16 mouse cellular contexts compared by ENCODE assay signal in genomic region chr12:111328360-111328759, GRCm38 (mm10). TPM values are rescaled to one million over a fixed set of nuclear protein-coding genes. Genes with fewer than 3 reads are reported as not detected.
DNase-seq lines count a peak whose midpoint lies in the region; ATAC-seq and TF ChIP-seq lines count a peak whose summit lies in the region.
"Had no signal": no experiment of that assay in that cellular context is flagged by ENCODE, and none has a peak within 500 bp of the region (broad histone marks: within the 10 kb centered on the region; RNA-seq: fewer than 3 reads in every experiment).

No protein-coding gene starts in this region.

- no peaks in the 10 kb centered on the region for H3K27me3 ChIP-seq in midbrain, postnatal 0 days (ENCODE audit: insufficient read depth, low read length)
- no peaks in the 10 kb centered on the region for H3K27me3 ChIP-seq in midbrain, embryonic 13.5 days
- H3K27me3 ChIP-seq in lung, embryonic 16.5 days (ENCODE audit: control insufficient read depth, insufficient read depth, low read depth, low read length), result no peaks in the 10 kb centered on the region
- H3K27me3 ChIP-seq: limb, embryonic 12.5 days had no signal

- H3K9me3 ChIP-seq in midbrain, postnatal 0 days (ENCODE audit: low read length), result no peaks in the 10 kb centered on the region
- H3K9me3 ChIP-seq in midbrain, embryonic 13.5 days, result no peaks in the 10 kb centered on the region
- H3K9me3 ChIP-seq in lung, embryonic 16.5 days (ENCODE audit: control insufficient read depth, low read length), result no peaks in the 10 kb centered on the region
- H3K9me3 ChIP-seq: limb, embryonic 12.5 days had no signal

- H3K4me2 ChIP-seq in midbrain, postnatal 0 days (ENCODE audit: low read depth, low read length, poor library complexity, severe bottlenecking), result no peak overlapping the region
- H3K4me2 ChIP-seq in midbrain, embryonic 13.5 days (replicated peaks), result no peak overlapping the region
- no peak overlapping the region for H3K4me2 ChIP-seq in lung, embryonic 16.5 days (ENCODE audit: low read depth, low read length)
- H3K4me2 ChIP-seq: limb, embryonic 12.5 days; midbrain, embryonic 11.5 days had no signal

- H3K4me3 ChIP-seq in gastrocnemius, adult 2 months, result no peak overlapping the region
- H3K4me3 ChIP-seq in midbrain, postnatal 0 days (ENCODE audit: low read depth, low read length), result no peak overlapping the region
- H3K4me3 ChIP-seq in midbrain, embryonic 13.5 days (replicated peaks), result no peak overlapping the region
- H3K4me3 ChIP-seq in lung, embryonic 16.5 days (ENCODE audit: low read length), result no peak overlapping the region
- H3K4me3 ChIP-seq: limb, embryonic 12.5 days had no signal

- peaks cover 54% of the 10 kb centered on the region for H3K36me3 ChIP-seq in midbrain, postnatal 0 days (ENCODE audit: insufficient read depth, low read length)
- H3K36me3 ChIP-seq in midbrain, embryonic 13.5 days, result peaks cover 87% of the 10 kb centered on the region
- H3K36me3 ChIP-seq in lung, embryonic 16.5 days (ENCODE audit: control insufficient read depth, insufficient read depth, low read length), result peaks cover 39% of the 10 kb centered on the region

- no peak overlapping the region for H3K27ac ChIP-seq in gastrocnemius, adult 2 months
- H3K27ac ChIP-seq in midbrain, postnatal 0 days (ENCODE audit: low read depth, low read length), result no peak overlapping the region
- no peak overlapping the region for H3K27ac ChIP-seq in midbrain, embryonic 13.5 days
- no peak overlapping the region for H3K27ac ChIP-seq in lung, embryonic 16.5 days (ENCODE audit: low read length)
- H3K27ac ChIP-seq: limb, embryonic 12.5 days had no signal

- peak; percentile 11; the same call in 1 of the 2 replicates for TF ChIP-seq CTCF in gastrocnemius, adult 2 months (IDR thresholded peaks at IDR 0.05)
- TF ChIP-seq CTCF in midbrain, postnatal 0 days (IDR thresholded peaks at IDR 0.05), result peak; percentile 33; the same call in 1 of the 2 replicates

- 87% methylated on average over 6 of the region's 6 CpGs for WGBS in midbrain, postnatal 0 days
- 88% methylated on average over 6 of the region's 6 CpGs for WGBS in midbrain, embryonic 13.5 days
- 65% methylated on average over 6 of the region's 6 CpGs for WGBS in lung, embryonic 16.5 days

- no peak overlapping the region for H3K9ac ChIP-seq in midbrain, postnatal 0 days (replicated peaks; ENCODE audit: low read length, poor library complexity, severe bottlenecking)
- H3K9ac ChIP-seq in midbrain, embryonic 13.5 days (replicated peaks), result no peak overlapping the region
- no peak overlapping the region for H3K9ac ChIP-seq in lung, embryonic 16.5 days (ENCODE audit: low read length)
- H3K9ac ChIP-seq: limb, embryonic 12.5 days had no signal

- intact Hi-C loops in gastrocnemius, adult 2 months (cut with DNase I), result no loop called here
- intact Hi-C loops in left cerebral cortex, postnatal 14 days (cut with DNase I), result no loop called here

- no peak for DNase-seq in gastrocnemius, adult 2 months
- no peak for DNase-seq in gastrocnemius, postnatal 10 days
- DNase-seq in midbrain, postnatal 0 days (ENCODE audit: low spot score), result no peak
- DNase-seq in ovary, postnatal 10 days (ENCODE audit: low spot score), result no peak
- DNase-seq in thymus, postnatal 25 days, result no peak
- DNase-seq in left cerebral cortex, postnatal 14 days (ENCODE audit: low spot score in 2 of 2), result no peak
- DNase-seq: adrenal gland, postnatal 10 days; cerebellum, adult 18-20 months; heart, adult 11 months; heart, postnatal 36 days; kidney, adult 2 months; thymus, adult 2 months had no signal

- H3K4me1 ChIP-seq in midbrain, postnatal 0 days (ENCODE audit: insufficient read depth, low read length), result no peaks in the 10 kb centered on the region
- H3K4me1 ChIP-seq in midbrain, embryonic 13.5 days (replicated peaks), result no peaks in the 10 kb centered on the region
- no peaks in the 10 kb centered on the region for H3K4me1 ChIP-seq in lung, embryonic 16.5 days (replicated peaks; ENCODE audit: control insufficient read depth, insufficient read depth, low read length)

- no peak for ATAC-seq in midbrain, postnatal 0 days (ENCODE audit: low FRiP score)
- ATAC-seq in midbrain, embryonic 13.5 days, result no peak
- peak; percentile 55 for ATAC-seq in lung, embryonic 16.5 days (ENCODE audit: low read depth)

RNA-seq across cellular contexts. Expression of gene Cdc42bpb, which starts 49.2 kb away (rescaled TPM):
- 10 to 100 TPM; 16.3 to 24.3 TPM for total RNA-seq in gastrocnemius, adult 2 months (2021)
- total RNA-seq in gastrocnemius, postnatal 10 days (2021), result 10 to 100 TPM; 48.3 to 55.8 TPM
- total RNA-seq in midbrain, postnatal 0 days (2014; rRNA removed), result 190 and 259 TPM in 2 replicates
- polyA plus RNA-seq in midbrain, postnatal 0 days (2015; fragmentation: Nextera tagmentation; extraction: Ambion mirVana), result 35.4 and 36.4 TPM in 2 replicates
- 37.7 and 39.8 TPM in 2 replicates for polyA plus RNA-seq in midbrain, embryonic 13.5 days (2015; fragmentation: Nextera tagmentation; extraction: Ambion mirVana)
- polyA plus RNA-seq in lung, embryonic 16.5 days (2015; fragmentation: Nextera tagmentation; extraction: Ambion mirVana), result 34.4 and 36.1 TPM in 2 replicates
- total RNA-seq in left cerebral cortex, postnatal 14 days (2021), result 100 to 1,000 TPM; 138 to 141 TPM

RNA-seq across cellular contexts. Expression of gene Amn, which starts 57.5 kb away (rescaled TPM):
- total RNA-seq in gastrocnemius, adult 2 months (2021), result not detected
- under 1 TPM in 1 of 2 experiments, not detected in 1; 0.34 TPM for total RNA-seq in gastrocnemius, postnatal 10 days (2021)
- 45.2 and 65.8 TPM in 2 replicates for total RNA-seq in midbrain, postnatal 0 days (2014; rRNA removed)
- 82.7 and 101 TPM in 2 replicates for polyA plus RNA-seq in midbrain, postnatal 0 days (2015; fragmentation: Nextera tagmentation; extraction: Ambion mirVana)
- 1.9 and 2.0 TPM in 2 replicates for polyA plus RNA-seq in midbrain, embryonic 13.5 days (2015; fragmentation: Nextera tagmentation; extraction: Ambion mirVana)
- polyA plus RNA-seq in lung, embryonic 16.5 days (2015; fragmentation: Nextera tagmentation; extraction: Ambion mirVana), result 0.44 and 0.69 TPM in 2 replicates
- total RNA-seq in left cerebral cortex, postnatal 14 days (2021), result 10 to 100 TPM; 15.1 to 18.7 TPM
- total RNA-seq: heart, postnatal 36 days had no signal

Comparison
In these comparisons a context has a peak if more than half of its experiments do, and no peak if none do; other contexts are left out.
1. RNA of gene Amn, which starts 57.5 kb away (total RNA-seq): 45.2 to 65.8 TPM in midbrain, postnatal 0 days and 15.1 to 18.7 TPM in left cerebral cortex, postnatal 14 days; 0.34 TPM in gastrocnemius, postnatal 10 days and not detected in gastrocnemius, adult 2 months; every median in the first group is over 10 times any median in the second.